Mouse (Mus musculus) lung, postnatal 0 days (tissue): ENCODE results near the gene Irx5. TPM values are rescaled to one million over a fixed set of nuclear protein-coding genes. Genes with fewer than 3 reads are reported as not detected.
A peak's percentile ranks its signal among the peaks of the same experiment; 100 is the strongest.

Source experiments
- ATAC-seq: fragments of 200-750 bp; cut with Nextera tagmentation; 2 replicates; pipeline ENCODE4 v1.8.0; 2017; ENCODE audit warnings: moderate library complexity
- DNase-seq: peaks from one replicate; pipeline ENCODE4 v3.0.0-alpha.2; 2016; ENCODE audit warnings: low spot score
- H3K27ac ChIP-seq: fragments of 300-500 bp; sonication (generic); 2 replicates; pipeline ENCODE4 v1.5.1; 2014; ENCODE audit warnings: antibody characterized with exemption, mild to moderate bottlenecking, low read length, mixed read lengths
- H3K27me3 ChIP-seq: fragments of 300-500 bp; sonication (generic); replicated peaks from 2 replicates; pipeline ENCODE4 v1.6.1; 2014; ENCODE audit warnings: low read length, mixed read lengths; ENCODE audit not compliant: insufficient read depth
- H3K36me3 ChIP-seq: fragments of 300-500 bp; sonication (generic); 2 replicates; pipeline ENCODE4 v1.6.1; 2014; ENCODE audit warnings: low read length, mixed read lengths; ENCODE audit not compliant: insufficient read depth
- H3K4me1 ChIP-seq: fragments of 300-500 bp; sonication (generic); 2 replicates; pipeline ENCODE4 v1.6.1; 2014; ENCODE audit warnings: antibody characterized with exemption, low read depth, low read length, mixed read lengths; ENCODE audit not compliant: insufficient read depth
- H3K4me2 ChIP-seq: fragments of 300-500 bp; sonication (generic); replicated peaks from 2 replicates; pipeline ENCODE4 v1.6.1; 2014; ENCODE audit warnings: low read depth, mild to moderate bottlenecking, low read length, moderate library complexity, mixed read lengths
- H3K4me3 ChIP-seq: fragments of 300-500 bp; sonication (generic); 2 replicates; pipeline ENCODE4 v1.5.1; 2014; ENCODE audit warnings: low read depth, low read length
- H3K9ac ChIP-seq: fragments of 300-500 bp; sonication (generic); replicated peaks from 2 replicates; pipeline ENCODE4 v1.6.1; 2014; ENCODE audit warnings: low read depth, mild to moderate bottlenecking
- H3K9me3 ChIP-seq: fragments of 300-500 bp; sonication (generic); 2 replicates; pipeline ENCODE4 v1.6.1; 2016; ENCODE audit warnings: low read length, mixed read lengths
- CTCF ChIP-seq: IDR thresholded peaks from 2 replicates; pipeline ENCODE4 v1.5.1; 2016; ENCODE audit warnings: antibody characterized with exemption, mild to moderate bottlenecking
- EP300 ChIP-seq: IDR thresholded peaks from 2 replicates; pipeline ENCODE4 v1.6.1; 2016; ENCODE audit warnings: antibody characterized with exemption, mild to moderate bottlenecking, control low read depth
- WGBS: fragments of 180-500 bp; shearing (Covaris S2); extraction: QIAGEN DNeasy Blood & Tissue Kit; methylation state at CpG from one replicate; pipeline ENCODE4 v1.1.7; 2014; 5-methylcytosine and 5-hydroxymethylcytosine counted together
- polyA plus RNA-seq: library from polyadenylated mRNA; unstranded; fragments of >200 nt; fragmentation: Nextera tagmentation; extraction: Ambion mirVana; gene quantifications from 2 replicates; pipeline ENCODE4 v1.2.1, GENCODE M21; 2015

The Irx5 gene
- polyA plus RNA-seq, 1 experiment from 2014 or later = 19.3 TPM

GRCm38 (mm10) chr8:92359000-92359832 is 1.8 kb downstream of the Irx5 start:
- Histone ChIP-seq H3K36me3 (no peaks in the 10 kb centered on the region), H3K9me3 (no peaks in the 10 kb centered on the region), H3K27ac (peak overlapping the region; percentile 55), H3K27me3 (peaks cover 43% of the 10 kb centered on the region), H3K4me3 (peak overlapping the region; percentile 70), H3K4me1 (peaks cover 7% of the 10 kb centered on the region; the same call in 1 of the 2 replicates), H3K4me2 (peak overlapping the region; percentile 60), H3K9ac (peak overlapping the region; percentile 60)
- no peak for TF ChIP-seq CTCF
- WGBS = 3% methylated on average over 35 of the region's 35 CpGs
- ATAC-seq (no peak), DNase-seq (peak; percentile 22)

DNA sequence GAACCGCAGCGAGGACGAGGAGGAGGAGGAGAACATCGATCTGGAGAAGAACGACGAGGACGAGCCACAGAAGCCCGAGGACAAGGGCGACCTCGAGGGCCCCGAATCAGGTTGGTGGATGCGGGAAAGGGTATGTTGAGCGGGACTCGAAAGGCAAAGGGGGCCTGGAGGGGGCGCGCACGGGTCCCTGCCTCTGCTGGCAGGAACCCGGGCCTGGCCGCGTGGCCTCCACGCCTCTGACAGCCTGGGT is 2.3 kb downstream of the Irx5 start:
- Histone ChIP-seq H3K9ac (peak overlapping the region; percentile 60), H3K27ac (0 out of 2 replicates have a peak overlapping the region, but pooled peaks have one; percentile 32), H3K4me3 (peak overlapping the region; percentile 70), H3K9me3 (no peaks in the 10 kb centered on the region), H3K27me3 (peaks cover 43% of the 10 kb centered on the region), H3K4me1 (peaks cover 7% of the 10 kb centered on the region; the same call in 1 of the 2 replicates), H3K4me2 (peak overlapping the region; percentile 60), H3K36me3 (no peaks in the 10 kb centered on the region)
- DNase-seq = peak; percentile 28
- TF ChIP-seq CTCF (0 out of 2 replicates have a peak, but pooled peaks have one; percentile 10), EP300 (no peak)
- ATAC-seq = no peak
- 3% methylated on average over 20 of the region's 21 CpGs for WGBS

DNA sequence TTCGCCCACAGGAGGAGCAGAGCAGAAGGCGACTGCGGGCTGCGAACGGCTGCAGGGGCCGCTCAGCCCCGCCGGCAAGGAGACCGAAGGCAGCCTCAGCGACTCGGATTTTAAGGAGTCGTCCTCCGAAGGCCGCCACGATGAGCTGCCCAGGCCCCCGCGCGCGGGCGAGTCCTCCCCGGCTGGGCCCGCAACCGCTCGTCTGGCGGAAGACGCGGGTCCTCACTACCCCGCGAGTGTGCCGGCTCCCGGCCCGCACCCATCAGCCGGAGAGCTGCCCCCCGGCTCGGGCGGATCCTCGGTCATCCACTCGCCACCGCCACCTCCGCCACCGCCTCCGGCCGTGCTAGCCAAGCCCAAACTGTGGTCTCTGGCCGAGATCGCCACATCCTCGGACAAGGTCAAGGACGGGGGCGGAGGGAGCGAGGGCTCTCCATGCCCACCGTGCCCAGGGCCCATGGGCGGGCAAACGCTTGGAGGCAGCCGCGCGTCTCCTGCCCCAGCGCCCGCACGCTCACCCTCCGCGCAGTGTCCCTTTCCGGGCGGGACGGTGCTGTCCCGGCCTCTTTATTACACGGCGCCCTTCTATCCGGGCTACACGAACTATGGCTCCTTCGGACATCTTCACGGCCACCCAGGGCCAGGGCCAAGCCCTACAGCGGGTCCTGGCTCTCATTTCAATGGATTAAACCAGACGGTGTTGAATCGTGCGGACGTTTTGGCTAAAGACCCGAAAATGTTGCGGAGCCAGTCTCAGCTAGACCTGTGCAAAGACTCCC is 2.8 kb downstream of the Irx5 start:
- Histone ChIP-seq H3K36me3 (no peaks in the 10 kb centered on the region), H3K4me3 (peak overlapping the region; percentile 70), H3K4me2 (peak overlapping the region; percentile 60), H3K9ac (peak overlapping the region; percentile 60; the same call in 1 of the 2 replicates), H3K4me1 (peaks cover 7% of the 10 kb centered on the region; the same call in 1 of the 2 replicates), H3K27me3 (peaks cover 48% of the 10 kb centered on the region), H3K27ac (0 out of 2 replicates have a peak overlapping the region, but pooled peaks have one; percentile 43), H3K9me3 (no peaks in the 10 kb centered on the region)
- 2% methylated on average over 58 of the region's 77 CpGs for WGBS
- ATAC-seq = no peak
- TF ChIP-seq CTCF = no peak
- no peak for TF ChIP-seq EP300
- peak; percentile 26 for DNase-seq

- peaks cover 49% of the 10 kb centered on the region for H3K27me3 ChIP-seq
Measured at GRCm38 (mm10) chr8:92361546-92362351, 4.3 kb downstream of the Irx5 start.

DNA sequence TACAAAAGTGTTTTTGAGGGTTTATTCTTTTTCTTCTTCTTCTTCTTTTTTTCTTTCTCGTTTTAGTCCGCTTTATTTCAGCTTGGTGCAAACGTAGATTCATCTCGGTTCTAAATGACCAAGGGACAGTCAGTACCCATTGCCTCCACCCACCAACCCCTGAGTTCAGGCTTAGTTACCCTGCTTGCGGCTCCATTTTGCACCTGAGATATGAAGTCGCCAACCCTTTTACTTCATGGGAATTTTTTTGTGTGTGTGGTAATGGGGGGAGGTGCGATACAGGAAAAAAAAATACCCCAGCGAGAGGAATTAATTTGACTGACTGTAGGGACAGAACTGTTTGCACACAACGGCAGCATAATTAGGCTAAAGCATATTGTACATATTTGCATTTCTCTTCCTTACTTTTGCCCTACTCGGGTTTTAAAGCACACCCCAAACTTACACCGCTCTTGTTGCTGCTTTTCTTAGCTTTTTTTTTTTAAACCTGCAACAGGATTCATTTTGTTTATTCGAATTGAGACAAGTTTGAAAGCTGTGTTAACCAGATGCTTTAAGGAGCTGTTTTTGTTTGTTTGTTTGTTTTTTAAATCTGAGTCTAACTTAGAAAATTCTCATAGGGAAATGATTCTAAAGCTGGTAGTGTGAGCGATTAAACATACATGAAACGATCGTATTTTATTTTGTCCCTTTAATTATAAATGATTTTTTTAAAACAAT is 5.1 kb downstream of the Irx5 start:
- H3K27ac ChIP-seq = peak overlapping the region; percentile 48
- peaks cover 2% of the 10 kb centered on the region; the same call in 1 of the 2 replicates for H3K4me1 ChIP-seq
- peak overlapping the region; percentile 33 for H3K4me3 ChIP-seq
- DNase-seq = peak; percentile 23
- H3K9ac ChIP-seq = no peak overlapping the region
- H3K9me3 ChIP-seq = no peaks in the 10 kb centered on the region
- no peaks in the 10 kb centered on the region for H3K36me3 ChIP-seq
- TF ChIP-seq CTCF (no peak), EP300 (no peak)
- ATAC-seq = no peak
- peak overlapping the region; percentile 58 for H3K4me2 ChIP-seq
- 2% methylated on average over 15 of the region's 15 CpGs for WGBS
- H3K27me3 ChIP-seq = peaks cover 52% of the 10 kb centered on the region

More at GRCm38 (mm10) chr8:92361546-92362351, 4.3 kb downstream of the Irx5 start:
- 4% methylated on average over 25 of the region's 25 CpGs for WGBS
- H3K4me2 ChIP-seq = peak overlapping the region; percentile 58
- peaks cover 5% of the 10 kb centered on the region; the same call in 1 of the 2 replicates for H3K4me1 ChIP-seq
- peak; percentile 59 for TF ChIP-seq CTCF
- TF ChIP-seq EP300 = no peak
- H3K27ac ChIP-seq = peak overlapping the region; percentile 48
- no peaks in the 10 kb centered on the region for H3K9me3 ChIP-seq
- peak overlapping the region; percentile 33 for H3K4me3 ChIP-seq
- ATAC-seq (0 out of 2 replicates have a peak, but pooled peaks have one; percentile 0), DNase-seq (peak; percentile 76)
- no peaks in the 10 kb centered on the region for H3K36me3 ChIP-seq
- no peak overlapping the region; the same call in 1 of the 2 replicates for H3K9ac ChIP-seq
